Mouse (Mus musculus) intestine, embryonic 15.5 days (tissue): ENCODE data around the gene Rsl24d1. TPM values are rescaled to one million over a fixed set of nuclear protein-coding genes. Genes with fewer than 3 reads are reported as not detected.

Experiments used
- ATAC-seq: fragments of 200-750 bp; cut with Nextera tagmentation; 2 replicates; pipeline ENCODE4 v1.8.0; 2017; ENCODE audit warnings: moderate TSS enrichment, moderate library complexity
- H3K27ac ChIP-seq: fragments of 300-500 bp; sonication (generic); 2 replicates; pipeline ENCODE4 v1.5.1; 2015; ENCODE audit warnings: mild to moderate bottlenecking, inconsistent platforms
- H3K27me3 ChIP-seq: fragments of 300-500 bp; sonication (generic); replicated peaks from 2 replicates; pipeline ENCODE4 v1.6.1; 2015; ENCODE audit warnings: inconsistent platforms
- H3K36me3 ChIP-seq: fragments of 300-500 bp; sonication (generic); 2 replicates; pipeline ENCODE4 v1.6.1; 2015; ENCODE audit warnings: inconsistent platforms
- H3K4me1 ChIP-seq: fragments of 300-500 bp; sonication (generic); replicated peaks from 2 replicates; pipeline ENCODE4 v1.6.1; 2015; ENCODE audit warnings: inconsistent platforms
- H3K4me2 ChIP-seq: fragments of 300-500 bp; sonication (generic); replicated peaks from 2 replicates; pipeline ENCODE4 v1.6.1; 2015; ENCODE audit warnings: mild to moderate bottlenecking, inconsistent platforms
- H3K4me3 ChIP-seq: fragments of 300-500 bp; sonication (generic); replicated peaks from 2 replicates; pipeline ENCODE4 v1.5.1; 2015; ENCODE audit warnings: inconsistent platforms
- H3K9ac ChIP-seq: fragments of 300-500 bp; sonication (generic); 2 replicates; pipeline ENCODE4 v1.6.1; 2015; ENCODE audit warnings: inconsistent platforms
- H3K9me3 ChIP-seq: fragments of 300-500 bp; sonication (generic); 2 replicates; pipeline ENCODE4 v1.6.1; 2016; ENCODE audit warnings: inconsistent platforms
- WGBS: fragments of 180-500 bp; shearing (Covaris S2); methylation state at CpG from one replicate; pipeline ENCODE4 v1.1.7; 2015; 5-methylcytosine and 5-hydroxymethylcytosine counted together
- polyA plus RNA-seq: library from polyadenylated mRNA; unstranded; fragments of >200 nt; fragmentation: Nextera tagmentation; extraction: Ambion mirVana; gene quantifications from 2 replicates; pipeline ENCODE4 v1.2.1, GENCODE M21; 2015

Rsl24d1 gene
- polyA plus RNA-seq, 1 experiment from 2014 or later: 108 TPM

- no peaks in the 10 kb centered on the region for H3K4me1 ChIP-seq
- no peaks in the 10 kb centered on the region for H3K27me3 ChIP-seq
- H3K9me3 ChIP-seq: no peaks in the 10 kb centered on the region
- H3K4me2 ChIP-seq: no peak overlapping the region
- H3K9ac ChIP-seq: no peak overlapping the region
- WGBS: 74% methylated on average over 6 of the region's 6 CpGs
- H3K4me3 ChIP-seq: no peak overlapping the region
- no peak overlapping the region for H3K27ac ChIP-seq
- ATAC-seq: no peak
- no peaks in the 10 kb centered on the region for H3K36me3 ChIP-seq
Measured at GRCm38 (mm10) chr9:73083956-73084355, 29.3 kb upstream of the Rsl24d1 start.

DNA sequence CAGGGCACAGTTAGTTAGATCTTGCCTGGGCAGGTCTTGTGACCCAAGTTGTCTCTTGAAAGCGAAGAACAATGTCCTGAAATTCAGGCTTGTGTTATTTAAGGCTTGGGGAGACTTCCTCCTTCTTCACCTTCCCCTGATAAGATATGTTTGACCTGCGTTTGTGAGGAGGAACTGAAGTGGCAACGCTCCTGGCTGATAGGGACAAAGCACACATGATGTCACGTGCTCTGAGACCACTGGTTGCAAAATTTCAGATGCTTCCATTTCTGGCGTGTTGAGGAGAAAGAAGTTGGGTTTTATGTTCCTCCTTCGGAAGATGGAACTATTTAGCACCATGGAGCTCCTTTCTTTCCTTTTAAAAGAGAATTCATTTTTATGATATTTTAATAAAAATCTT, 27.4 kb upstream of the Rsl24d1 start:
- Histone ChIP-seq H3K4me2 (no peak overlapping the region), H3K9me3 (no peaks in the 10 kb centered on the region), H3K4me1 (no peaks in the 10 kb centered on the region), H3K27me3 (no peaks in the 10 kb centered on the region), H3K4me3 (no peak overlapping the region), H3K9ac (no peak overlapping the region), H3K27ac (no peak overlapping the region), H3K36me3 (no peaks in the 10 kb centered on the region)
- WGBS: 71% methylated on average over 6 of the region's 6 CpGs
- no peak for ATAC-seq

DNA sequence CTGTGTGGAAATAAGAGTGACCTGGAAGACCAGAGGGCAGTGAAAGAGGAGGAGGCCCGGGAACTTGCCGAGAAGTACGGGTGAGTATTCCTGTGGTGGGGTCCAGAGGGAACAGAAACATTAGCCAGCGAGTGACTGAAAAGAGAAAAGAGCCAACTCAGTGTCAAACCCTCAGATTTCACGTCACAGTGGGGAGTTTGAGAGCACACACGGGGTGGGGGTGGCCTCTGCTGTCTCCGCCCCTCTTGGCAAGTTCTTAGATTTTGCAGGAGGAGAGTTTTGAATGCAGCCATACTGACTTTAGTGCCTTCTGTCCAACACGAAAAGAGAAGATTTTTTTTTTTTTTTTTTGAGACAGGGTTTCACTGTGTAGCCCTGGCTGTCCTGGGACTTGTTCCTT, 26.1 kb upstream of the Rsl24d1 start:
- Histone ChIP-seq H3K27me3 (no peaks in the 10 kb centered on the region), H3K4me2 (no peak overlapping the region), H3K9me3 (no peaks in the 10 kb centered on the region), H3K36me3 (no peaks in the 10 kb centered on the region), H3K9ac (no peak overlapping the region), H3K4me1 (no peaks in the 10 kb centered on the region), H3K4me3 (no peak overlapping the region), H3K27ac (no peak overlapping the region)
- 61% methylated on average over 8 of the region's 8 CpGs for WGBS
- no peak for ATAC-seq

GRCm38 (mm10) chr9:73087581-73087980, 25.6 kb upstream of the Rsl24d1 start:
- no peak for ATAC-seq
- no peaks in the 10 kb centered on the region for H3K27me3 ChIP-seq
- no peaks in the 10 kb centered on the region for H3K4me1 ChIP-seq
- H3K27ac ChIP-seq: no peak overlapping the region
- no peak overlapping the region for H3K4me3 ChIP-seq
- WGBS: 77% methylated on average over 5 of the region's 5 CpGs
- H3K36me3 ChIP-seq: no peaks in the 10 kb centered on the region
- no peaks in the 10 kb centered on the region for H3K9me3 ChIP-seq
- H3K4me2 ChIP-seq: no peak overlapping the region
- H3K9ac ChIP-seq: no peak overlapping the region

DNA sequence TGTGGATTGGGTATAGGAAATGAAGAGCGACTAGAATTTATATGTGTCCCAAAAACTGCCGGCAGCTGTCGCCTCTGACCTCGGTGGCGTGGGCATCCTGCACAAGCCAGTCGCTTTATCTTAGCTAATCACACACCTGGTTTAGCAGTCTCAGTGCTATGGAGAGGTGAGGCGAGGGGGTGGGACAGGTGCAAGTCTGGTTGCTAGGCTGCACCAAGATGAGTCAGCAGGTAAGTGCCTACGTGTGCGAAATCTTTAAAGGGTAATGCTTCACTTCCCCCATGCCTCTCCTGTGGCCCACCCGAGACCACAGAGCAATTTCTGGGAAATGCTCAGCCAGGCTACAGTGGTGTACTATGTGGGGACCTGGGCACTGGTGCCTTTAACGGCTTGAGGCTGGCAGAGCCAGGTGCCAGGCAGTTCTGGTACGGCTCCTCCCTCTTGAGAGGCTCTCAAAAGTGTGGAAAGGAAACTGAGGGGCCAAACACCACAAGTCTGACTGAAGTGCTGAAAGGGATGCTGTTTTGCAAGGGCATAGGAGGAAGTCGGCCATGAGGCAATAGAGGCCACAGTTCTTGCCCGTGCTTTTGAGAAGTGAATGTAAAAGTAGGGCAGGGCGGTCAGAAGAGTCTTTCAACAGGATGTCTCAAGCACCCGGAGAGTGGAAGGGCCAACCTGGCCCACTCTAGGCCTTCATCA, 23.9 kb upstream of the Rsl24d1 start:
- Histone ChIP-seq H3K4me1 (no peaks in the 10 kb centered on the region), H3K27ac (no peak overlapping the region), H3K27me3 (no peaks in the 10 kb centered on the region), H3K36me3 (no peaks in the 10 kb centered on the region), H3K4me3 (no peak overlapping the region), H3K9ac (no peak overlapping the region), H3K9me3 (no peaks in the 10 kb centered on the region), H3K4me2 (no peak overlapping the region)
- 64% methylated on average over 16 of the region's 16 CpGs for WGBS
- ATAC-seq: peak; percentile 78

GRCm38 (mm10) chr9:73090121-73090520, 23.1 kb upstream of the Rsl24d1 start:
- Histone ChIP-seq H3K9me3 (no peaks in the 10 kb centered on the region), H3K27ac (no peak overlapping the region), H3K4me1 (no peaks in the 10 kb centered on the region), H3K36me3 (no peaks in the 10 kb centered on the region), H3K4me2 (no peak overlapping the region), H3K9ac (no peak overlapping the region), H3K4me3 (no peak overlapping the region), H3K27me3 (no peaks in the 10 kb centered on the region)
- 84% methylated on average over 10 of the region's 10 CpGs for WGBS
- no peak for ATAC-seq

GRCm38 (mm10) chr9:73091747-73092146, 21.5 kb upstream of the Rsl24d1 start:
- ATAC-seq: no peak
- 4% methylated on average over 1 of the region's 1 CpGs for WGBS
- H3K4me2 ChIP-seq: no peak overlapping the region

DNA sequence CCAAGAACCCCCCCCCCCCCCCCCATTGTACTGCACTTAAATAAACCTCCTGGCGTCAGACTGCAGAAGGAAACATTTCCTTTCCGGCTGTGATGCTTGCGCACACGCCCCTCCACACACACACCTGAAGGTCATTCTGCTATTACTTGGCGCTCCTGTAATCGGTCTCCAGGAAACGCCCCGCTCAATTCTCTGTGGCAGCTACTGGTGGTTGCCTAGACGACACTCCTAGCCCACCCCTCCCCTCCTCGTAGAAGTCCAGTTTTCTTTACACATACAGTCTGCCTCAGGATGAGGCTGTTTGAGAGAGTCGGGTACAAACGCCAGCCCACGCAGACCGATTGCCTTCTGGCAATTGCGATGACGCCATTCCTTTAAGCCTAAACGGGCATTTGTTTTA, 18.6 kb upstream of the Rsl24d1 start:
- Histone ChIP-seq H3K27me3 (no peaks in the 10 kb centered on the region), H3K4me3 (no peak overlapping the region), H3K9me3 (no peaks in the 10 kb centered on the region), H3K4me2 (no peak overlapping the region), H3K9ac (no peak overlapping the region), H3K36me3 (no peaks in the 10 kb centered on the region), H3K4me1 (no peaks in the 10 kb centered on the region), H3K27ac (no peak overlapping the region)
- peak; percentile 88 for ATAC-seq
- 27% methylated on average over 17 of the region's 17 CpGs for WGBS

More at GRCm38 (mm10) chr9:73091747-73092146, 21.5 kb upstream of the Rsl24d1 start:
- Histone ChIP-seq H3K9ac (no peak overlapping the region), H3K27ac (no peak overlapping the region), H3K27me3 (no peaks in the 10 kb centered on the region), H3K9me3 (no peaks in the 10 kb centered on the region), H3K4me1 (no peaks in the 10 kb centered on the region), H3K4me3 (no peak overlapping the region), H3K36me3 (no peaks in the 10 kb centered on the region)

DNA sequence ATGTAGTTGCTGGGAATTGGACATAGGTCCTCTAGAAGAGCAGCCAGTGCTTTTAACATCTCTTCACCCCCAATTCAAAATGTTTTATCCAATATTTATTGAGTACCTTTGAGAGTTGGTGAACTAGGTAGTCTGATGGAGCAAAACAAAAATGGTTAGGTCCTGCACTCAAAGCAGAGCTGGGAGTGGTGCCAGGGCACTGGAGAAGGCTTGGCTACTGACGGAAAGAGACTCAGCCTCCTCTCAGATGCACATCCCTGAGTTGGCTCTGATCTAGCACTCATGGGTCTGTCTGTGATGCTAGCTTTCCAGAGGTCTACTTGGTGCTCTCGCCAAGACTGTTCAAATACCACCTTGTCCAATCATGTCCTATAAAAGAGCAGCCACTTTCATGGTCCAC, 15.3 kb upstream of the Rsl24d1 start:
- no peak for ATAC-seq
- WGBS: 76% methylated on average over 2 of the region's 2 CpGs
- H3K4me2 ChIP-seq: no peak overlapping the region
- H3K4me3 ChIP-seq: no peak overlapping the region
- no peak overlapping the region for H3K9ac ChIP-seq
- no peaks in the 10 kb centered on the region for H3K9me3 ChIP-seq
- no peak overlapping the region for H3K27ac ChIP-seq
- peaks cover under 1% of the 10 kb centered on the region; the same call in 1 of the 2 replicates for H3K4me1 ChIP-seq
- H3K27me3 ChIP-seq: peaks cover 3% of the 10 kb centered on the region; the same call in 1 of the 2 replicates
- H3K36me3 ChIP-seq: no peaks in the 10 kb centered on the region

- Histone ChIP-seq H3K9me3 (no peaks in the 10 kb centered on the region), H3K36me3 (no peaks in the 10 kb centered on the region), H3K4me3 (no peak within 1 kb of the TSS), H3K4me2 (no peak within 1 kb of the TSS), H3K27ac (no peak within 1 kb of the TSS), H3K9ac (no peak within 1 kb of the TSS), H3K4me1 (peaks cover 9% of the 10 kb centered on the region), H3K27me3 (peaks cover 3% of the 10 kb centered on the region; the same call in 1 of the 2 replicates)
- ATAC-seq: no peak
- 85% methylated on average over 5 of the region's 5 CpGs for WGBS
Measured at GRCm38 (mm10) chr9:73101536-73101935, 11.7 kb upstream of the Rsl24d1 start, which contains the start of gene Khdc3. Khdc3 (plus strand) TSS chr9:73101836.

GRCm38 (mm10) chr9:73102181-73102580, 11.0 kb upstream of the Rsl24d1 start, which contains the start of gene Gm20509:
Gm20509 (plus strand) TSS chr9:73102470.
- peak within 1 kb of the TSS; percentile 54 for H3K9ac ChIP-seq
- peak within 1 kb of the TSS; percentile 43 for H3K4me3 ChIP-seq
- H3K4me1 ChIP-seq: peaks cover 9% of the 10 kb centered on the region
- WGBS: 97% methylated on average over 4 of the region's 4 CpGs
- H3K9me3 ChIP-seq: no peaks in the 10 kb centered on the region
- no peak for ATAC-seq
- no peaks in the 10 kb centered on the region for H3K36me3 ChIP-seq
- H3K27me3 ChIP-seq: peaks cover 3% of the 10 kb centered on the region; the same call in 1 of the 2 replicates
- H3K4me2 ChIP-seq: peak within 1 kb of the TSS; percentile 96
- H3K27ac ChIP-seq: no peak within 1 kb of the TSS

GRCm38 (mm10) chr9:73103159-73103879, 9.9 kb upstream of the Rsl24d1 start:
- Histone ChIP-seq H3K9ac (peak overlapping the region; percentile 54), H3K4me1 (peaks cover 9% of the 10 kb centered on the region), H3K27me3 (peaks cover 3% of the 10 kb centered on the region; the same call in 1 of the 2 replicates), H3K9me3 (no peaks in the 10 kb centered on the region), H3K36me3 (no peaks in the 10 kb centered on the region), H3K27ac (no peak overlapping the region), H3K4me3 (peak overlapping the region; percentile 43), H3K4me2 (peak overlapping the region; percentile 96)
- ATAC-seq: peak; percentile 61
- 7% methylated on average over 60 of the region's 60 CpGs for WGBS
